Mouse (Mus musculus): Measurements from ENCODE around the gene Fxyd4.

- no peak for TF ChIP-seq POLR2A (IDR thresholded peaks at IDR 0.05; ENCODE audit: borderline replicate concordance, extremely low read depth, low read depth, low read length)
- TF ChIP-seq CTCF (IDR thresholded peaks at IDR 0.05; ENCODE audit: insufficient read depth, low read length), result no peak
Observed at GRCm38 (mm10) chr6:117900126-117901080, 37.1 kb downstream of the Fxyd4 start, which contains the start of gene Hnrnpf.

All from lung, adult 2 months (tissue).